Mouse (Mus musculus): ENCODE measurements at regions not wholly inside any gene's neighbourhood (a gene's known extent, or its start where the extent isn't known, plus 50 kb on each side); places are given as distances from the start of the nearest gene placed in this dataset.

DNA sequence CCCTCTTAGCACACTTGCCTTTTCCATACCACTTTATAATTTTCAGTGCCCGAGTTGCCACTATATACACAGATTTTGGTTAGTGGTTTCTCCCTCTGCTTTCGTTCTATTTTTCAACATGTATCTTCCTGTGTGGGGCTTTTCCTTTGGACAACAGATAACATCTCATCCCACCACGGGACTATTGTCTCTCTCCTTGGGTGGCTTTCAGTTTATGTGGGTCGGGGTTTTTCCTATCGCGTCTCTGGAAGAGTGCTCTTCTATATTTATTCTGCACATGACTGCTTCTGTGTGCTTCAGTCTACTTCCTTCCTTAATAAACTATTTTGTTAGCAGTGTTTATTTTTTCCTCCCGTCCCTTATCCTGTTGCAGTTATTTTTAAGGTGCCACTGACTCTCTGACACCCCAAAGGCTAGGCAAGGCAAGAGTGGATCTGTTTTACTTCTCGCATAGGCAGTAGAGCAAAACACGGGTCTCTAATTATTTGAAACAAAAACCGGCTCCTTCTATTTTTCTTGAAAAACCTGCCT, 105.4 kb downstream of the Tmco5 start:
- no peak for TF ChIP-seq MYC (IDR thresholded peaks at IDR 0.05; ENCODE audit: low read depth, low read length)
- no peak for TF ChIP-seq CTCF (conservative IDR thresholded peaks at IDR 0.05 in 1 of 2, IDR thresholded peaks at IDR 0.05 in 1 of 2; ENCODE audit: low read depth in 2 of 2, low read length in 2 of 2)
- no peak for TF ChIP-seq POLR2A (IDR thresholded peaks at IDR 0.05; ENCODE audit: low read depth, low read length)
- TF ChIP-seq EP300 (IDR thresholded peaks at IDR 0.05; ENCODE audit: low read length), result no peak
- no peak for TF ChIP-seq BHLHE40 (IDR thresholded peaks at IDR 0.05; ENCODE audit: low read depth, low read length)
- no peak for TF ChIP-seq E2F4 (IDR thresholded peaks at IDR 0.05; ENCODE audit: insufficient replicate concordance, low read depth, low read length)
- TF ChIP-seq JUN (IDR thresholded peaks at IDR 0.05; ENCODE audit: insufficient read depth, low read depth, low read length), result no peak
- no peak for TF ChIP-seq USF1 (IDR thresholded peaks at IDR 0.05; ENCODE audit: low read depth, low read length)
- TF ChIP-seq SMC3 (IDR thresholded peaks at IDR 0.05; ENCODE audit: low read depth, low read length), result no peak
- no peak for TF ChIP-seq CHD1 (IDR thresholded peaks at IDR 0.05; ENCODE audit: low read depth, low read length)
- no peak for TF ChIP-seq MEF2A (IDR thresholded peaks at IDR 0.05; ENCODE audit: borderline replicate concordance, low read depth, low read length)
- no peak for TF ChIP-seq GABPA (IDR thresholded peaks at IDR 0.05; ENCODE audit: insufficient replicate concordance, low read depth, low read length)
- no peak for TF ChIP-seq ZNF384 (IDR thresholded peaks at IDR 0.05; ENCODE audit: low read depth, low read length)
- no peak for TF ChIP-seq TCF12 (IDR thresholded peaks at IDR 0.05; ENCODE audit: low read depth, low read length)
